Mouse (Mus musculus) MEL (cell line): ENCODE measurements around the gene As3mt. TPM values are rescaled to one million over a fixed set of nuclear protein-coding genes. Genes with fewer than 3 reads are reported as not detected.

Source experiments
- DNase-seq: peaks from one replicate; pipeline ENCODE4 v3.0.0; 2011; ENCODE audit warnings: low read depth, low spot score
- H3K27ac ChIP-seq: 2 replicates; pipeline ENCODE4 v1.5.1; 2012; ENCODE audit warnings: low read depth, mild to moderate bottlenecking, control low read depth, low read length, moderate library complexity; ENCODE audit not compliant: control insufficient read depth
- H3K27me3 ChIP-seq, 2 experiments: fragments of 150-350 bp in 1 of 2; sonication (generic) in 1 of 2; 2 replicates each; pipeline ENCODE4 v1.6.1; 2012; ENCODE audit warnings: low read length in 2 of 2, mild to moderate bottlenecking in 2 of 2, improper control_type of control experiment in 1 of 2, moderate library complexity in 1 of 2; ENCODE audit not compliant: insufficient read depth in 2 of 2, control insufficient read depth in 1 of 2
- H3K36me3 ChIP-seq, 2 experiments: 2 replicates each; pipeline ENCODE4 v1.6.1; 2012 to 2014; ENCODE audit warnings: low read length in 2 of 2, improper control_type of control experiment in 1 of 2, inconsistent platforms in 1 of 2, mild to moderate bottlenecking in 1 of 2; ENCODE audit not compliant: insufficient read depth in 2 of 2, control insufficient read depth in 1 of 2
- H3K4me1 ChIP-seq, 2 experiments: fragments of 150-350 bp in 1 of 2; sonication (generic) in 1 of 2; 2 replicates each; pipeline ENCODE4 v1.6.1; 2012; ENCODE audit warnings: low read length in 2 of 2, improper control_type of control experiment in 1 of 2, mild to moderate bottlenecking in 1 of 2; ENCODE audit not compliant: insufficient read depth in 2 of 2, control insufficient read depth in 1 of 2
- H3K4me3 ChIP-seq, 2 experiments: fragments of 150-350 bp in 1 of 2; sonication (generic) in 1 of 2; 2 replicates each; pipeline ENCODE4 v1.5.1; 2012; ENCODE audit warnings: low read depth in 2 of 2, low read length in 2 of 2, mild to moderate bottlenecking in 2 of 2, moderate library complexity in 2 of 2, control low read depth in 1 of 2, improper control_type of control experiment in 1 of 2; ENCODE audit not compliant: control insufficient read depth in 1 of 2, insufficient read depth in 1 of 2
- H3K79me2 ChIP-seq: 2 replicates; pipeline ENCODE4 v1.6.1; 2012; ENCODE audit warnings: mild to moderate bottlenecking, low read length, moderate library complexity; ENCODE audit not compliant: control insufficient read depth, poor library complexity, insufficient read depth
- H3K9ac ChIP-seq: 2 replicates; pipeline ENCODE4 v1.6.1; 2012; ENCODE audit warnings: low read depth, mild to moderate bottlenecking, control low read depth, low read length, moderate library complexity; ENCODE audit not compliant: control insufficient read depth, poor library complexity, severe bottlenecking
- H3K9me3 ChIP-seq: fragments of 150-350 bp; sonication (generic); replicated peaks from 2 replicates; pipeline ENCODE4 v1.6.1; 2012; ENCODE audit warnings: mild to moderate bottlenecking, low read length, improper control_type of control experiment, moderate library complexity; ENCODE audit not compliant: insufficient read depth
- BHLHE40 ChIP-seq: IDR thresholded peaks from 2 replicates; pipeline ENCODE4 v1.6.1; 2012; ENCODE audit warnings: low read depth, mild to moderate bottlenecking, inconsistent platforms, low read length, improper control_type of control experiment, borderline replicate concordance
- CHD1 ChIP-seq: IDR thresholded peaks from 2 replicates; pipeline ENCODE4 v1.6.1; 2012; ENCODE audit warnings: low read depth, mild to moderate bottlenecking, inconsistent platforms, low read length, improper control_type of control experiment
- CHD2 ChIP-seq: IDR thresholded peaks from 2 replicates; pipeline ENCODE4 v1.6.1; 2011; ENCODE audit warnings: low read length, improper control_type of control experiment
- CTCF ChIP-seq, 3 experiments: IDR thresholded peaks in 2 of 3; conservative IDR thresholded peaks in 1 of 3; 2 replicates each; pipeline ENCODE4 v1.5.1; 2011 to 2012; ENCODE audit warnings: low read length in 3 of 3, low read depth in 2 of 3, mild to moderate bottlenecking in 2 of 3, improper control_type of control experiment in 1 of 3, inconsistent platforms in 1 of 3, mixed read lengths in 1 of 3, moderate library complexity in 1 of 3; ENCODE audit not compliant: control insufficient read depth in 1 of 3, insufficient read depth in 1 of 3, poor library complexity in 1 of 3, severe bottlenecking in 1 of 3
- E2F4 ChIP-seq: IDR thresholded peaks from 2 replicates; pipeline ENCODE4 v1.6.1; 2011; ENCODE audit warnings: low read depth, low read length, improper control_type of control experiment, borderline replicate concordance
- ELF1 ChIP-seq: IDR thresholded peaks from 2 replicates; pipeline ENCODE4 v1.6.1; 2014; ENCODE audit warnings: low read depth, mild to moderate bottlenecking, inconsistent platforms, low read length, improper control_type of control experiment, moderate library complexity
- EP300 ChIP-seq, 2 experiments: IDR thresholded peaks; 2 replicates each; pipeline ENCODE4 v1.6.1; 2011; ENCODE audit warnings: improper control_type of control experiment in 2 of 2, low read length in 2 of 2, low read depth in 1 of 2, mild to moderate bottlenecking in 1 of 2
- ETS1 ChIP-seq: IDR thresholded peaks from 2 replicates; pipeline ENCODE4 v1.6.1; 2012; ENCODE audit warnings: low read depth, mild to moderate bottlenecking, inconsistent platforms, low read length, improper control_type of control experiment, moderate library complexity
- GABPA ChIP-seq: IDR thresholded peaks from 2 replicates; pipeline ENCODE4 v1.6.1; 2012; ENCODE audit warnings: low read depth, mild to moderate bottlenecking, inconsistent platforms, low read length, improper control_type of control experiment, moderate library complexity
- GATA1 ChIP-seq: IDR thresholded peaks from 2 replicates; pipeline ENCODE4 v1.6.1; 2011; ENCODE audit warnings: low read depth, low read length, improper control_type of control experiment
- JUND ChIP-seq: IDR thresholded peaks from 2 replicates; pipeline ENCODE4 v1.6.1; 2011; ENCODE audit warnings: low read depth, mild to moderate bottlenecking, improper control_type of control experiment, low read length
- KAT2A ChIP-seq: conservative IDR thresholded peaks from 2 replicates; pipeline ENCODE4 v1.6.1; 2012; ENCODE audit warnings: low read depth, low read length, improper control_type of control experiment, inconsistent platforms
- MAFK ChIP-seq: IDR thresholded peaks from 2 replicates; pipeline ENCODE4 v1.6.1; 2011; ENCODE audit warnings: low read depth, mild to moderate bottlenecking, low read length, improper control_type of control experiment, borderline replicate concordance
- MAX ChIP-seq: IDR thresholded peaks from 2 replicates; pipeline ENCODE4 v1.6.1; 2011; ENCODE audit warnings: low read length, improper control_type of control experiment
- MAZ ChIP-seq: IDR thresholded peaks from 2 replicates; pipeline ENCODE4 v1.6.1; 2012; ENCODE audit warnings: low read depth, mild to moderate bottlenecking, inconsistent platforms, low read length, improper control_type of control experiment
- MXI1 ChIP-seq: IDR thresholded peaks from 2 replicates; pipeline ENCODE4 v1.6.1; 2011; ENCODE audit warnings: mild to moderate bottlenecking, low read depth, low read length, improper control_type of control experiment
- MYB ChIP-seq: IDR thresholded peaks from 2 replicates; pipeline ENCODE4 v1.6.1; 2011; ENCODE audit warnings: mild to moderate bottlenecking, low read depth, low read length, improper control_type of control experiment
- MYC ChIP-seq: IDR thresholded peaks from 2 replicates; pipeline ENCODE4 v1.6.1; 2011; ENCODE audit warnings: low read depth, mild to moderate bottlenecking, low read length, improper control_type of control experiment, moderate library complexity
- NELFE ChIP-seq: IDR thresholded peaks from 2 replicates; pipeline ENCODE4 v1.6.1; 2011; ENCODE audit warnings: low read depth, low read length, improper control_type of control experiment
- NRF1 ChIP-seq: IDR thresholded peaks from 2 replicates; pipeline ENCODE4 v1.6.1; 2014; ENCODE audit warnings: low read depth, mild to moderate bottlenecking, inconsistent platforms, low read length, improper control_type of control experiment, moderate library complexity; ENCODE audit not compliant: poor library complexity, insufficient read depth, severe bottlenecking
- POLR2A ChIP-seq, 2 experiments: IDR thresholded peaks; 2 replicates each; pipeline ENCODE4 v1.6.1; 2011 to 2012; ENCODE audit warnings: low read length in 2 of 2, mild to moderate bottlenecking in 2 of 2, control low read depth in 1 of 2, improper control_type of control experiment in 1 of 2, low read depth in 1 of 2, moderate library complexity in 1 of 2; ENCODE audit not compliant: control insufficient read depth in 1 of 2, insufficient read depth in 1 of 2, poor library complexity in 1 of 2
- POLR2AphosphoS2 ChIP-seq: IDR thresholded peaks from 2 replicates; pipeline ENCODE4 v1.6.1; 2011; ENCODE audit warnings: low read length, improper control_type of control experiment
- POLR2AphosphoS5 ChIP-seq: IDR thresholded peaks from 2 replicates; pipeline ENCODE4 v1.6.1; 2012; ENCODE audit warnings: low read depth, borderline replicate concordance, mild to moderate bottlenecking, inconsistent platforms, low read length, moderate library complexity, mixed read lengths
- RAD21 ChIP-seq: IDR thresholded peaks from 2 replicates; pipeline ENCODE4 v1.6.1; 2011; ENCODE audit warnings: mild to moderate bottlenecking, low read depth, low read length, improper control_type of control experiment
- RCOR1 ChIP-seq: IDR thresholded peaks from 2 replicates; pipeline ENCODE4 v1.6.1; 2012; ENCODE audit warnings: low read depth, mild to moderate bottlenecking, inconsistent platforms, low read length, improper control_type of control experiment
- SIN3A ChIP-seq: IDR thresholded peaks from 2 replicates; pipeline ENCODE4 v1.6.1; 2012; ENCODE audit warnings: low read length, improper control_type of control experiment, inconsistent platforms
- SMC3 ChIP-seq: IDR thresholded peaks from 2 replicates; pipeline ENCODE4 v1.6.1; 2011; ENCODE audit warnings: low read depth, low read length, improper control_type of control experiment
- TAL1 ChIP-seq: IDR thresholded peaks from 2 replicates; pipeline ENCODE4 v1.6.1; 2012; ENCODE audit warnings: mild to moderate bottlenecking, inconsistent platforms, low read length, moderate library complexity, mixed read lengths
- TBP ChIP-seq: IDR thresholded peaks from 2 replicates; pipeline ENCODE4 v1.8.0; 2011; ENCODE audit warnings: low read depth, low read length, improper control_type of control experiment
- TCF12 ChIP-seq: IDR thresholded peaks from 2 replicates; pipeline ENCODE4 v1.6.1; 2014; ENCODE audit warnings: low read depth, mild to moderate bottlenecking, inconsistent platforms, low read length, improper control_type of control experiment, moderate library complexity
- UBTF ChIP-seq: IDR thresholded peaks from 2 replicates; pipeline ENCODE4 v1.6.1; 2012; ENCODE audit warnings: low read depth, mild to moderate bottlenecking, inconsistent platforms, low read length, improper control_type of control experiment, moderate library complexity, borderline replicate concordance; ENCODE audit not compliant: insufficient read depth
- USF1 ChIP-seq: IDR thresholded peaks from 2 replicates; pipeline ENCODE4 v1.6.1; 2014; ENCODE audit warnings: low read depth, mild to moderate bottlenecking, inconsistent platforms, low read length, improper control_type of control experiment, moderate library complexity
- USF2 ChIP-seq, 2 experiments: IDR thresholded peaks; 2 replicates each; pipeline ENCODE4 v1.6.1; 2011 to 2012; ENCODE audit warnings: improper control_type of control experiment in 2 of 2, low read length in 2 of 2, borderline replicate concordance in 1 of 2, inconsistent platforms in 1 of 2, low read depth in 1 of 2, mild to moderate bottlenecking in 1 of 2; ENCODE audit not compliant: insufficient read depth in 1 of 2
- ZC3H11A ChIP-seq: IDR thresholded peaks from 2 replicates; pipeline ENCODE4 v1.6.1; 2012; ENCODE audit warnings: low read depth, mild to moderate bottlenecking, inconsistent platforms, low read length, improper control_type of control experiment
- ZMIZ1 ChIP-seq: IDR thresholded peaks from 2 replicates; pipeline ENCODE4 v1.6.1; 2012; ENCODE audit warnings: low read depth, mild to moderate bottlenecking, inconsistent platforms, low read length, improper control_type of control experiment, moderate library complexity
- ZNF384 ChIP-seq: IDR thresholded peaks from 2 replicates; pipeline ENCODE4 v1.6.1; 2012; ENCODE audit warnings: low read depth, mild to moderate bottlenecking, inconsistent platforms, low read length, improper control_type of control experiment
- polyA plus RNA-seq, 2 experiments: library from polyadenylated mRNA; stranded (reverse) in 1 of 2; unstranded in 1 of 2; fragments of >175 nt in 1 of 2; fragments of >200 nt in 1 of 2; gene quantifications; 2 replicates each; pipeline versions ENCODE4 v1.2.1 to v1.2.4; 2012; ENCODE audit warnings: low replicate concordance in 2 of 2, low read depth in 1 of 2; ENCODE audit not compliant: insufficient read length in 2 of 2, insufficient read depth in 1 of 2, missing spikeins in 1 of 2
- total RNA-seq: library from RNA; depleted of rRNA; stranded (reverse); fragments of 300-350 nt; gene quantifications from 2 replicates; pipeline ENCODE4 v1.2.3, GENCODE M21; 2012

Gene As3mt
- total and polyA plus RNA-seq, 3 experiments, result 17.0 to 52.2 TPM; not detected in 1

- H3K36me3 ChIP-seq, result peaks cover 0 to 38% of the 10 kb centered on the region in 2 experiments; a peak in 2 of 4 replicates
- DNase-seq, result peak; percentile 68
- no peak overlapping the region for H3K27ac ChIP-seq
- peaks cover 2 to 12% of the 10 kb centered on the region in 2 experiments; a peak in 3 of 4 replicates for H3K27me3 ChIP-seq
- H3K79me2 ChIP-seq, result peaks cover 2% of the 10 kb centered on the region
- no peaks in the 10 kb centered on the region for H3K9me3 ChIP-seq
- peak overlapping the region; percentile 33 to 96 for H3K4me3 ChIP-seq
- H3K4me1 ChIP-seq, result peaks cover 24 to 28% of the 10 kb centered on the region in 2 experiments
- H3K9ac ChIP-seq, result no peak overlapping the region
- TF ChIP-seq POLR2AphosphoS2 (no peak), MAX (peak; percentile 14; the same call in 1 of the 2 replicates), SIN3A (peak; percentile 86), KAT2A (no peak), TAL1 (no peak), UBTF (no peak), E2F4 (no peak), GATA1 (peak; percentile 83), RCOR1 (peak; percentile 99), JUND (no peak), MXI1 (peak; percentile 68; the same call in 1 of the 2 replicates), MYB (peak; percentile 44; the same call in 1 of the 2 replicates), ELF1 (no peak), ETS1 (peak; percentile 85), USF1 (no peak), USF2 (IDR thresholded peaks at IDR 0.05; ENCODE audit: borderline replicate concordance in 1 of 2, insufficient read depth in 1 of 2, low read depth in 1 of 2, low read length in 2 of 2) (no peak), TBP (no peak), MYC (peak; percentile 52; the same call in 1 of the 2 replicates), CHD1 (0 out of 2 replicates have a peak, but pooled peaks have one; percentile 14), ZC3H11A (no peak), CHD2 (no peak; the same call in 1 of the 2 replicates), SMC3 (no peak), POLR2A (IDR thresholded peaks at IDR 0.05; ENCODE audit: control insufficient read depth in 1 of 2, insufficient read depth in 1 of 2, low read depth in 1 of 2, low read length in 2 of 2, poor library complexity in 1 of 2) (no peak), GABPA (no peak), ZMIZ1 (no peak), CTCF (IDR thresholded peaks at IDR 0.05 in 2 of 3, conservative IDR thresholded peaks at IDR 0.05 in 1 of 3; ENCODE audit: control insufficient read depth in 1 of 3, insufficient read depth in 1 of 3, low read depth in 2 of 3, low read length in 3 of 3, poor library complexity in 1 of 3, severe bottlenecking in 1 of 3) (no peak), BHLHE40 (peak; percentile 76), POLR2AphosphoS5 (no peak), NELFE (no peak), TCF12 (peak; percentile 75; the same call in 1 of the 2 replicates), MAZ (no peak), NRF1 (no peak), EP300 (IDR thresholded peaks at IDR 0.05; ENCODE audit: low read depth in 1 of 2, low read length in 2 of 2) (peak; percentile 82 to 84), MAFK (peak; percentile 81; the same call in 1 of the 2 replicates), ZNF384 (peak; percentile 1; the same call in 1 of the 2 replicates), RAD21 (no peak)
These were observed 56.9 kb downstream of the As3mt start for GRCm38 (mm10) chr19:46763932-46764762.
